Mouse (Mus musculus) CH12F3 (cell line): ENCODE measurements around the gene Hdac7.

Source experiments
- in situ Hi-C: fragments of 300-500 bp; cut with MboI; formaldehyde crosslinking; loops from 2 replicates; pipeline ENCODE4 v1.14.3; 2020; ENCODE audit warnings: low sequenced_read_pairs

Hdac7 gene

DNA sequence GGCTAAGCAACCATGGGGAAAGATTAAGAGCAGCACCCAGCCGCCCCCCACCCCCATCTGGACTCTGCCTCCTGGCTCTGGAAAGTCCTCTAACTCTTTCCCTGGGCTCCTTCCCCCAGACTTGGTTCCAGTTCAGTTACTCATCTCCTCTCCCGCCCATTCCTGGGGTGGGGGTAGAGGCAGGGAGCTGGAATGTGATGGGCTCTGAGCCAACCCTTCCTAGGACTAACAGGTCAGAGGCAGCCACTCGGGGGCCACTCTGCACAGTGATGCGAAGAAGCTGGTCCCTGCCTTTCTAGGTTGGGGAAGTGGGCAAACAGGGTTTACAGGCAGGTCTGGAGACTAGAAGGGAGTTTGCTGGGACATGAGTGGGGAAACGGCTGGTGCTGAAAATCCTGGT, 71.2 kb downstream of the Hdac7 start:
- in situ Hi-C loops: no loop called here

DNA sequence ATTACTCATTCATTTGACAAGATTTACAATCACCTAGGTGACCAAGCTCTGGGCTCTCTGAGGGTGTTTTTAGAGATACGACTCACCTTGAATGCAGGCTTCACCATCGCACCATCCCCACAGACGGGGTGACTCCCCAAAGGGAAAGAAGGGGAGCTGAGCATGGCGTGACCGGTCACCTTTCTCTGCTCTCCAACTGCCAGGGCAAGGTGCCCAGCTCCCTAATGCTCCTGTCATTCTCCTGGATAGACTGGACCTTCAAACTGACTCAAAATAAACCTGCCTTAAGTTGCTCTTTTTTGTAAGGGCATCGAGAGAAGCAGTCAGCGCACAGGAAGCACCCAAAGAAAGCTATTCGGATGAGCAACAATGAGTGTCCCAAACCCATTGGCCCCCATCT, 74.0 kb downstream of the Hdac7 start:
- in situ Hi-C loops: no loop called here

DNA sequence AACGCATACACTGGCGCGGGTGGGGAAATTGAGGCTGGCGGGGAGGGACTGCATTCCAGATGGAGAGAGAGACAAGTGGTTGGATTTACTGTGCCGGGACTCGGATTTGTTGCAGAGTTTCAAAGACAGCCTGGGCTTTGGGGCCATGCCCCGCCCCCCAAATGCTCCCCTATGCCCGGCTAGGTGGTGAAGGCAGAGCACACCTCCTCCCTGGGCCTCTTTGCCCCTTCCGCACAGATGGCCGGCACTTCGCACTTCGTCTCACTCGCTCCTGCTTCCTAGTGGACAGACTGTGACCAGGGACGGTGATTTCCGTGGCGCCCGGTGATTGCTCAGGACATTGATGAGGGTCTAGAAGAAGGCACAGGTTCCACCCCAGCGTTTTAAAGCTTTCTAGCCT, 76.1 kb downstream of the Hdac7 start:
- in situ Hi-C loops: no loop called here

DNA sequence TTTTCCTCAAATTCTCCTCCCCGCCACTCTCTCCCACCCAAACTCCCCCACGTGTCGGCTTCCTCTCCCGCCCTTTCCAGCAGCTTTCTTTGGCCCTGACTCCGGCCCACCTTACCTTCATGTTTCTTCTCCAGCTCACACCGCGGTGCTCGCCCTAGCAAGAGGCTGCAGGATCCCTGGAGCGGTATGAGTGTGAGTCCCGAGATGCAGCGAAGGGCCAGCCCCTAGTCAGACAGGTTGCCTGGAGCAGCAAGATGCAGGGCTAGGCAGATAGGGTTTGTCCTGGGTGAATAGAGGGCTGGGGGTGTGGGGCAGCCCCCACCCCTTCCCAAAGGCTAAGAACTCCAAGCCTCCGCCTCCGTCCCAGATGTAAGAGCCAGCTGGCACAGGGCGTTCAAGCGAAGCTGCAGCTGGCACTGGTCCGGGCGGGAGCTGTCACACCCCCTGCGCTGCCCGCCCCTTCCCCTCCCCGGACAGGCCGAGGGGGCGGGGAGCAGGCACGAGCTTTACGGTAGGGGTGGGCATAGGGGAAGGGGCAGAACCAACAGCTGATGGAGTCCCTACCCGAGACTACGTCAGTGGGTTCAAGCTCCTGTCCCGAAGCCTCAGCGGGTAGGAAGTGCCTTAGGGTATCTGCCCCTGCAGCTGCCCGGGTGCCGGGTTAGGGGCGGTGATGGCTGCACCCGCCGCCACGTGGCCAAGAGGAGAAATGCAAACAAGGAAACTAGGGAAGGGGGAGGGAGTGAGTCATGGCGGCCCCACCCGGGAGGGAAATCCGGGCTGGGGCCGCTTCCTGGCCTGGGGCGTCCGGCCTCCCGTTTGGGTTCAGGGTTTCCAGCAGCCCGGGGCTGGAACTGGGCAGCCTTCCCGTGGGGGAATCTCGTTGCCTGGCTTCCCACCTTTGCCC, 76.8 kb downstream of the Hdac7 start, which contains the start of gene Rapgef3:
Rapgef3 (minus strand) TSS at position 693 of the 907 bp plus-strand sequence.
- in situ Hi-C loops: no loop called here

DNA sequence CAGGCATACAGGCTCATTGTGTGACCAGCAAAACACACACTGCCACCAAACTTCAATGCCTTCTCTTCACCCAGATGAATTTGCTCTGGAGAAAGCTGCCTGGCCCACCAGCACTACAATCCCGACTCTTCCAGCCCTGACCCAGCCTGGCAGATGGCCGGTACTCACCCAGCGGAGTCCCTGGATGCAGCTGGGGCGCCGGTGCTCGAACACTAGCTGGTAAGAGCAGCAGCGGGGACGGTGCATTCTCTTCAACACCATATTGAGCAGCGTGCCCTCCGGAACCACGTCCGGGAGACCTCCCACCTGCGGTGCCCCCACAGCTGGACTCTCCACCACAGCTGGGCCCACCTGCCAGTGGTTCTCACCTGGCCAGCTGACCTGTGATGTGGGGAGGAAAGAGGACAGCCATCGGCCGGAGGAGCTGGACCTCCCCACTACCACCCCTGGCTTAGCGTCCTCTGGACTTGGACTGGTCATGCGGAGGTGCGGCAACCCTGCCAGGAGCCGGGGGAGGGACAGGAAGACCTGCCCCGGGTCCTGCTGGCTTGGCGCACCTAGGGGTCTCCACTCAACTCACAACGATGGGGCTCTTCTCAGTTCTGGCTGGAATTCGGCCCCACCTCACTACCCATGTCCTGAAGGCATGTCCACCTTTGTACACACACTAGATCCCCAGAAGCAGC, 77.6 kb downstream of the Hdac7 start:
- in situ Hi-C loops: no loop called here

GRCm38 (mm10) chr15:97766194-97766593, 78.1 kb downstream of the Hdac7 start:
- in situ Hi-C loops: no loop called here

DNA sequence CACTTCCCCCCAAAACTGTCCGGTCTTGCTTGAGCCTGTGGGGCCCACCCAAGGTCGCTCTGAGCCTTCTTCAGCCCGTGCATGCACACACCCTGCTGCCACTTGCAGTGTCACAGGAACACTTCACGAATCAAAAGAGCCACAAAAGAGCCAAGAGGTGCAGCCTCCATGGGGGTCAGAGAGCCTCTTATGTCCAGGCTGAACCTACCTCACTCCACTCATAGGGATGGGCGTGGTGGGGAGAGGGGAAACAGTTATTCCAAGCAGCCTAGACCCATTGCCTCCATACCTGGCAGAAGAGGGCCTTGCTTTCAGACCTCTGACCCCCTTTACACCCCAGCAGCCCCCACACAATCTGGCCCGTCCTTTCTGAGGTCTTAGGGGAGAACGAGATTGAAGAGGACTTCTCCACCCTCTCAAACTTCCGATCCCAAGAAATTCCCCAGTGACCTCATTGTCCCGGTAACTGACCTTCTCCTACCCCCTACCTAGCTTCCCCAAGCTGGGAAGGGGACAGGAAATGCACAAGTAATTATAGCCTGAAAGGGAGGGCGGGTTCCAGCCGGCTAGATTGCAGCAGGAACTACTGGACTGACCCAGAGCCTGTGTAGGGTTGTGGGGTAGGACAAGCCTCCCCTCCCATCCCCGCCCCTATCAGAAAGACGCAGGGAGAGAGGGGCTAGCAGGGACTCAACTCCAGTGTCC, 79.1 kb downstream of the Hdac7 start:
- in situ Hi-C loops: no loop called here

- in situ Hi-C loops: no loop called here
Observed at GRCm38 (mm10) chr15:97764532-97764931, 79.8 kb downstream of the Hdac7 start.

DNA sequence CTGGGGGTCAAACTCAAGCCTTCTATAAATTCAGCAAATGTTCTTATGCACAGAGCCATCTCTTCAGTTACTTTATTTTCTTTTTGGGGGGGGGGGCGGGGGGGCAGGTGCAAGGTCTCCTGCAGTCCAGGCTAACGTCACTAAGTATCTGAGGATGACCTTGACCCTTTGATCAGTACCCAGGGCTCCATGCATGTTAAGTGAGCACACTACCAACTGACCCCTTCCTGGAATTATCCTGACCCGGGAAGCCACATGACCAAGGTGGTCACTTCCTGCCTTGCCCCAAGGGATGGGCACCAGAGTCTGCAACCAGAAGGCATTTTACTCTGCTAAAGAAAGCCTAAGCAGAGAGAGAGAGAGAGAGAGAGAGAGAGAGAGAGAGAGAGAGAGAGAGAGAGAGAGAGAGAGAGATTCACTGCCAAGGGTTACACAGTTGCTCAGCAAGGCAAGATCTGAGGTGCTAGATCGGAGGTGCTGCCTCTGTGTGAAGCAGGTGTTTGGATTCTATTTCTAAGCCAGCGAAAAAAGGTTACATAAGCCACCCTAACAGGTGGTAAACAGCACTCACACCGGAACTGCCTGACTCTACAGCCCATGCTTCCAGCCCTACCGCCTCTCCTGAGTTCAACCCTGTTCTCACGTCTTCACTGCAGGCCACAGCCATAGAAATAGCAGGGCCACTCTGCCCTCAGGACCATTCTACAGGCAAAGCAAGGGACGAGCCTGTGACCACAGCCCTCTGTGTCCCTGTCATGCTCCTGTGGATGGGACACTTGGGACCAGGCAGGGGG, 80.8 kb downstream of the Hdac7 start:
- in situ Hi-C loops: no loop called here

DNA sequence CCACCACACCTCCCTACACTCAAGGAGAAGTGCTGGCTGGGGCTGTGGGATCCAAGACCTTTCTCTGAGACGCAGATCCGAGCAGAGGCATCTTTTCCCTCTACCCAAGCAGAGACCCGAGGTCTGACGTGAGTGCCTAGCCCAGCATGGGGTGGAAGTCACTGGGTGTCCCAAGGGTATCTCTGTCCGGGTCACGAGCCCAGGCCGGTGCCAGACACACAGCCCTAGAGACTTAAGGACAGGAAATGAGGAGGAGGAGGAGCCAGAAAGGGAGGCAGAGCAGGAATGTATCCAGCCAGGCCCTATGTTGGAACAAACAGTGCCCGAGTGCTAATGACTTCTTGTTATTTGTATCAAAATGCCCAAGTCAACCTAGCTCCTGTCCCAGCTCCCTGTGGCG, 81.6 kb downstream of the Hdac7 start:
- in situ Hi-C loops: no loop called here

DNA sequence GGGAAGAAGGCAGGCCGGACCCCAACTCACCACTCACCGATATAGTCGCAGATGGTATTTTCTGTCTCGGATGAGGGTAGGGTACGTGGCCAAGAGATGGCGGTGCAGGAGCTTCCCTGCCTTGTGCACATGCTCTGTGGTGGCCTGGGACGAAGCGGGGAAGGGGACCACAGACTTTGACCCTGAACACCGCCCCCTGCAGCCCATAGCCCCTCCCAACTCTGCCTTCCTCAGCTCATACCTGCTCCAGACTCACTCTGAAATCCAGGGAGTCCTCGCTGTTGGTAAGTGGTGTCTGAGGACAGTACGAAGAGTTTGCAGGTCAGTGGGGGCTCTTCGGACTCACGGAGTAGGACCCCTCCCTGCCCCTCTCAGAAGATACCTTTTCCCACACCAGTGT, 82.9 kb downstream of the Hdac7 start:
- in situ Hi-C loops: no loop called here

GRCm38 (mm10) chr15:97760952-97761351, 83.3 kb downstream of the Hdac7 start:
- in situ Hi-C loops: no loop called here

DNA sequence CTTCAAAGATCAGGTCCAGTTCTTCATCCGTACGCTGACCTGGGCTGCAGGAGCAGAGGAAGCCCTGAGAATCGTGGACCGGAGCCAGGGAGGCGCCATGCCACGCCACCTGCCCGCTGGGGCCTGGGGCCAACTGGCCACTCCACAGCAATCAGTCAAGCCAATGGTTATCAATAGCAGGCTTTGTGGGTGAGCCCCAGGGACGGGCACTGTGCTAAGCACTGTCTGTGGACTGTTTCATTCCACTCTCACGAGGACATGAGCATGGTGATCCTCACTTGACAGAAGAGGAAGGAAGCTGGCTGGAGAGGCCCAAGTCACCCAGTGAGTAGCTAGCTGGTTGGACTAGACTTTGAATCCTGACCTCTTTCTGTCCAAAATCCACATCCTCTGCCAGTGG, 84.3 kb downstream of the Hdac7 start:
- in situ Hi-C loops: no loop called here

DNA sequence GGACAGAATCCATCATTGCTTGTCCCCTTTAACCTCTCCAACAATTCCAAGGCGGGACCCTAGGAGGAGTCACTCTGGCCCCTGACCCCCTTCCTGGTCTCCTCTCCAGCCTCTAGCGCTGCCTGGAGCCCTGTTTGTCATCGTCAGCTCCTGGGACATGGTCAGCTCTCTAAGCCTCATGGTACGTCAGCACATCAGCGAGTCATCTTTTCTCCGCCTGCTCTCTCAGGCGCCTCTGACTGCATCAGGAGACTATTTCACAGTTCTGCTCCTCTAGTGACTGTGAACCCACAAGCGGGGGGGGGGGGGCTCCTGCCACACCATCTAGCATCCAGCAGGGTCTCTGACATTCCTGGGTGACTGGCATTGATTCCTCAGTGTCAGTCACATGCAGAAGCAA, 88.9 kb downstream of the Hdac7 start:
- in situ Hi-C loops: no loop called here

DNA sequence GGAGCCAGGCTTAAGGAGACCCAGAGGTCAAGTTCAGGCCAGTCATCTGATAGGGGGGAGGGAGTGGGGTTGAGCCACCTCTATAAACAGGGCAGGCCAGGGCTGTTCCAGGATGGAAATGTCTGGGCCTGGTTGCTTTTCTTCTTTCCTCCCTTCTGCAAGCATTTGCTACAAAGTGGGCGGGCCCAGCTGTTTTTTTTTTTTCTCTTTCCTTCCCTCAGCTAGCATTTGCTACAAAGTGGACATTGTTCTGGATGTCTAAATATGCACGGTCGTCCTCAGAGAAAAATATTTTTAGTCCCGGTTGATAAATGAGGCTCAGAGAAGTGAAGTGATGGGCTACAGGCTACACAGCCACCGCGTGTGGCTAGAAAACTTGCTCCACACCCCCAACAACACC, 89.8 kb downstream of the Hdac7 start:
- in situ Hi-C loops: no loop called here

DNA sequence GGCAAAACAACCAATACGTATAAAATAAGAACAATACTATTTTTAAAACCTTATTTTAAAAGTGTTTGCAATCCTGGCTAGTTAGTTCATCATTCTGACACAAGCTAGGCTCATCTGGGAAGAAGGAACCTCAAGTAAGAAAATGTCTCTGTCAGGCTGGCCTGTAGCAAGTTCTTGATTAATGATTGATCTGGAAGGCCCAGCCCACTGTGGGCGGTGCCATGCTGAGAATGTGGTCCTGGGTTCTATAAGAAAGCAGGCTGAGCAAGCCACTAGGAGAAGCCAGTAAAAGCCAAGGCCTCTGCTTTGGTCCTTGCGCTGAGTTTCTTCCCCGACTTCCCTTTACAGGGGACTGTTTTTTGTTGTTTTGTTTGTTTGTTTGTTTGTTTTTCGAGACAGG, 91.8 kb downstream of the Hdac7 start:
- in situ Hi-C loops: no loop called here

DNA sequence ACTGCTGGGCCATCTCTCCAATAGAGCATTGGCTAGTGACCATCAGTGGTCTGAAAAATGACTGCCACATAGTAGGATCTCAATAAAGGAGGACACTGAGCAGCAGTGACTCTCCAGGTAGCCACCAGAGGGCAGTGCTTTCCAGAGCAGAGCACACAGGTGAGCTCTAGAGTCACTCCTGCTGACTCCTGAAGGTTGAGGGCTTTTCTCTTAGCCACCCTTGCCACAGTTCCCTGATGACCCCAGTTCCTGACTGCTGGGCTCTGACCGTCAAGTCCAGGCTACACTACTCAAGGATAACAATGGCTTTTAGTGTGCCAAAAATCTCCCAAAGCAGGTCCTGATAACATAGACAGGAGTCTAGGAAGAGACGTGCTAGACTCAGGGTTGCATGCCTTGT, 92.6 kb downstream of the Hdac7 start:
- in situ Hi-C loops: no loop called here

DNA sequence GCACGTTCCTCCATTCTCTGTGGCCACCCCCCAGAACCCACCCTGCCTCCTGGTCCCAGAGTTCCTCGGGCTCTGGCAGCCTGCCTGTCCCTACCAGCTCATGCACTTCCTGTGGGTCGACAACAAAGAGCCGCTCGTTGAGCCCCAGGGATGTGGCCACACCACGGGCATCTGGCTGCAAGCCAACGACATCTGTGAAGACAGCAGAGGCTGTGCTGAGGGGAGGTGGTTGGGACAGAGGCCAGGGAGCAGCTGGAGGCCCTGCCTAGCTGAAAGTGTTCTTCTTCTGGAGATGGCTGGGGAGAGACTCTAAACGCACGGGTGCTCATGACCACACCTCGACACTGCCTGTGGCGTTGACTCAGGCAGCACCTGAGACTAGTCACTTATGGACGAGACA, 93.6 kb downstream of the Hdac7 start:
- in situ Hi-C loops: no loop called here

DNA sequence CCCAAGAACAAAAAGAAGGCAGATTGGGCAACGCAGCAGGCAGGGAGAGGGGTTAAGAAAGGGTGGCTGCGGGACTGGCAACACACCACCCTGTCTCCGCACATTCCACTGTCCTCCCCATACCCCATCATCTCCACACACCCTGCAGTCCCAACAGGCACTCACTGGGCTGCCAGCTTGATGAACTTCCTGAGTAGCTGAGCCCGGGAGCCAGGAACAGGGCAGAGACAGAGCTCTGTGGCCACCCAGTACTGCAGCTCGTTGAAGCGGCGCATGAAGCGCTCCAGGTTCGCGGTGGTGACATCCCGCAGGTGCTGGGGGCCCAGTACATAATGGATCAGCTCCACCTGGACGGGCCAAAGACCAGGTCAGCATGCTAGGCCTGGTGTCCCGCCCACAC, 94.5 kb downstream of the Hdac7 start:
- in situ Hi-C loops: no loop called here

- in situ Hi-C loops: no loop called here
Observed at GRCm38 (mm10) chr15:97749397-97749796, 94.9 kb downstream of the Hdac7 start.

GRCm38 (mm10) chr15:97748964-97749363, 95.3 kb downstream of the Hdac7 start:
- in situ Hi-C loops: no loop called here
